19 mouse cellular contexts compared by ENCODE assay signal in genomic region chr4:119836181-119836580, GRCm38 (mm10).
DNase-seq lines count a peak whose midpoint lies in the region; ATAC-seq and TF ChIP-seq lines count a peak whose summit lies in the region.
"Had no signal": no experiment of that assay in that cellular context is flagged by ENCODE, and none has a peak within 500 bp of the region (broad histone marks: within the 10 kb centered on the region; RNA-seq: fewer than 3 reads in every experiment).

No protein-coding gene starts in this region.

- intact Hi-C loops in heart, adult 2 months (cut with DNase I) = loop anchor here (2.0 kb wide), 1 partner anchor 21 kb away; no protein-coding TSS in a partner anchor

- H3K9me3 ChIP-seq in heart, embryonic 10.5 days = no peaks in the 10 kb centered on the region
- no peaks in the 10 kb centered on the region for H3K9me3 ChIP-seq in heart, postnatal 0 days (replicated peaks; ENCODE audit: control insufficient read depth, low read length)
- H3K9me3 ChIP-seq in lung, postnatal 0 days (ENCODE audit: low read length) = no peaks in the 10 kb centered on the region
- H3K9me3 ChIP-seq: embryonic facial prominence, embryonic 12.5 days; forebrain, embryonic 15.5 days; hindbrain, embryonic 15.5 days had no signal

- TF ChIP-seq POLR2A in heart, adult 2 months (IDR thresholded peaks at IDR 0.05; ENCODE audit: insufficient read depth, low read depth, low read length) = no peak

- no peaks in the 10 kb centered on the region for H3K36me3 ChIP-seq in heart, embryonic 10.5 days
- H3K36me3 ChIP-seq in heart, postnatal 0 days (replicated peaks; ENCODE audit: control insufficient read depth, insufficient read depth, low read length) = no peaks in the 10 kb centered on the region
- H3K36me3 ChIP-seq in heart, adult 2 months (ENCODE audit: control insufficient read depth, insufficient read depth, low read length) = peaks cover 7% of the 10 kb centered on the region; the same call in 1 of the 2 replicates
- H3K36me3 ChIP-seq in lung, postnatal 0 days (ENCODE audit: insufficient read depth, low read length) = no peaks in the 10 kb centered on the region
- H3K36me3 ChIP-seq: embryonic facial prominence, embryonic 12.5 days; forebrain, embryonic 15.5 days; hindbrain, embryonic 15.5 days had no signal

- H3K9ac ChIP-seq in heart, postnatal 0 days (replicated peaks; ENCODE audit: low read depth, low read length) = no peak overlapping the region
- no peak overlapping the region for H3K9ac ChIP-seq in heart, adult 2 months (ENCODE audit: low read depth, low read length)
- no peak overlapping the region for H3K9ac ChIP-seq in lung, postnatal 0 days (replicated peaks; ENCODE audit: low read depth)
- H3K9ac ChIP-seq: embryonic facial prominence, embryonic 12.5 days; forebrain, embryonic 15.5 days; hindbrain, embryonic 15.5 days had no signal

- TF ChIP-seq EP300 in heart, postnatal 0 days (IDR thresholded peaks at IDR 0.05; ENCODE audit: low read depth) = no peak
- TF ChIP-seq EP300 in heart, adult 2 months (IDR thresholded peaks at IDR 0.05; ENCODE audit: insufficient read depth, low read depth, low read length) = no peak
- TF ChIP-seq EP300 in lung, postnatal 0 days (IDR thresholded peaks at IDR 0.05) = no peak

- TF ChIP-seq CTCF in heart, postnatal 0 days (IDR thresholded peaks at IDR 0.05; ENCODE audit: low read depth) = no peak
- TF ChIP-seq CTCF in heart, adult 2 months (IDR thresholded peaks at IDR 0.05) = no peak
- no peak for TF ChIP-seq CTCF in lung, postnatal 0 days (IDR thresholded peaks at IDR 0.05)

- DNase-seq in heart, embryonic 10.5 days (ENCODE audit: low spot score) = peak; percentile 73
- DNase-seq in heart, adult 8-10 months (ENCODE audit: low spot score) = no peak
- DNase-seq in heart, postnatal 0 days (ENCODE audit: low spot score) = no peak
- no peak for DNase-seq in heart, adult 2 months
- peak; percentile 27 for DNase-seq in lung, postnatal 0 days (ENCODE audit: low spot score)
- no peak for DNase-seq in lung, postnatal 4 days
- peak; percentile 9 for DNase-seq in yolk sac, embryonic 10.5 days (ENCODE audit: low spot score)
- DNase-seq: adrenal gland, postnatal 14 days; cerebellum, adult 11-12 months; cerebellum, adult 9-10 months; gastrocnemius, postnatal 36 days; heart, adult 18-20 months; heart, postnatal 14 days had no signal

- H3K4me3 ChIP-seq in heart, embryonic 10.5 days = no peak overlapping the region
- no peak overlapping the region for H3K4me3 ChIP-seq in heart, postnatal 0 days (ENCODE audit: low read depth, low read length)
- H3K4me3 ChIP-seq in heart, adult 2 months = no peak overlapping the region
- H3K4me3 ChIP-seq in lung, postnatal 0 days (ENCODE audit: low read depth, low read length) = no peak overlapping the region
- H3K4me3 ChIP-seq: embryonic facial prominence, embryonic 12.5 days; forebrain, embryonic 15.5 days; hindbrain, embryonic 15.5 days had no signal

- H3K27me3 ChIP-seq in heart, embryonic 10.5 days (ENCODE audit: insufficient read depth, poor library complexity, severe bottlenecking) = no peaks in the 10 kb centered on the region
- no peaks in the 10 kb centered on the region for H3K27me3 ChIP-seq in heart, postnatal 0 days (ENCODE audit: control insufficient read depth, insufficient read depth, low read length)
- no peaks in the 10 kb centered on the region for H3K27me3 ChIP-seq in heart, adult 2 months (ENCODE audit: control insufficient read depth, insufficient read depth, low read length)
- H3K27me3 ChIP-seq in lung, postnatal 0 days (replicated peaks; ENCODE audit: insufficient read depth, low read length) = no peaks in the 10 kb centered on the region
- H3K27me3 ChIP-seq: CH12.LX; embryonic facial prominence, embryonic 12.5 days; forebrain, embryonic 15.5 days; hindbrain, embryonic 15.5 days; Patski had no signal

- H3K4me2 ChIP-seq in heart, postnatal 0 days (ENCODE audit: low read depth, low read length) = no peak overlapping the region
- H3K4me2 ChIP-seq in lung, postnatal 0 days (replicated peaks; ENCODE audit: low read depth, low read length) = no peak overlapping the region
- H3K4me2 ChIP-seq: embryonic facial prominence, embryonic 12.5 days; forebrain, embryonic 15.5 days; hindbrain, embryonic 15.5 days had no signal

- no peaks in the 10 kb centered on the region for H3K79me2 ChIP-seq in heart, adult 2 months (replicated peaks; ENCODE audit: control insufficient read depth, insufficient read depth, low read length)

- H3K27ac ChIP-seq in heart, embryonic 10.5 days = 0 out of 2 replicates have a peak overlapping the region, but pooled peaks have one; percentile 36
- H3K27ac ChIP-seq in heart, postnatal 0 days (ENCODE audit: low read depth) = peak overlapping the region; percentile 4; the same call in 1 of the 2 replicates
- no peak overlapping the region; the same call in 1 of the 2 replicates for H3K27ac ChIP-seq in heart, adult 2 months
- 0 out of 2 replicates have a peak overlapping the region, but pooled peaks have one; percentile 12 for H3K27ac ChIP-seq in lung, postnatal 0 days (ENCODE audit: low read length)
- H3K27ac ChIP-seq: embryonic facial prominence, embryonic 12.5 days; forebrain, embryonic 15.5 days; hindbrain, embryonic 15.5 days had no signal

- H3K4me1 ChIP-seq in heart, embryonic 10.5 days = peaks cover 44% of the 10 kb centered on the region
- peaks cover 18% of the 10 kb centered on the region for H3K4me1 ChIP-seq in heart, postnatal 0 days (ENCODE audit: control insufficient read depth, insufficient read depth)
- H3K4me1 ChIP-seq in heart, adult 2 months (ENCODE audit: control insufficient read depth, insufficient read depth, low read length) = peaks cover 28% of the 10 kb centered on the region
- peaks cover 7% of the 10 kb centered on the region; the same call in 1 of the 2 replicates for H3K4me1 ChIP-seq in lung, postnatal 0 days (ENCODE audit: insufficient read depth, low read depth, low read length)
- H3K4me1 ChIP-seq: embryonic facial prominence, embryonic 12.5 days; hindbrain, embryonic 15.5 days had no signal

- peak; percentile 17; the same call in 1 of the 2 replicates for ATAC-seq in heart, postnatal 0 days (ENCODE audit: insufficient read depth, low read depth)
- ATAC-seq in lung, postnatal 0 days = peak; percentile 54
- ATAC-seq: activated CD4-positive, CD25-positive, alpha-beta regulatory T cell, adult 4 months; forebrain, embryonic 15.5 days; Patski had no signal

- WGBS in heart, embryonic 10.5 days = 58% methylated on average over 3 of the region's 3 CpGs
- 46% methylated on average over 3 of the region's 3 CpGs for WGBS in heart, postnatal 0 days
- WGBS in heart, adult 2 months = 46% methylated on average over 3 of the region's 3 CpGs
- 59% methylated on average over 3 of the region's 3 CpGs for WGBS in lung, postnatal 0 days

Comparison
In these comparisons a context has a peak if more than half of its experiments do, and no peak if none do; other contexts are left out.
1. DNase-seq: peak in heart, embryonic 10.5 days (single experiment), lung, postnatal 0 days (single experiment) and yolk sac, embryonic 10.5 days (single experiment); none in heart, adult 8-10 months (single experiment), heart, postnatal 0 days (single experiment), heart, adult 2 months (0 of 2) and lung, postnatal 4 days (0 of 2).